Mouse (Mus musculus): ENCODE measurements at regions not wholly inside any gene's neighbourhood (a gene's known extent, or its start where the extent isn't known, plus 50 kb on each side); places are given as distances from the start of the nearest gene placed in this dataset.

GRCm38 (mm10) chrX:167015602-167016001 lies 193.5 kb downstream of the Tmsb4x start:
- TF ChIP-seq CTCF (IDR thresholded peaks at IDR 0.05; ENCODE audit: insufficient read depth, low read depth, low read length) = no peak
- no peak for TF ChIP-seq POLR2A (IDR thresholded peaks at IDR 0.05; ENCODE audit: insufficient read depth, low read depth, low read length)
